Mouse (Mus musculus) induced T-regulatory cell, adult 2 months (primary cell): ENCODE measurements at regions not wholly inside any gene's neighbourhood (a gene's known extent, or its start where the extent isn't known, plus 50 kb on each side); places are given as distances from the start of the nearest gene placed in this dataset.
"Not testable (repeated sequence)": the region's sequence is repeated elsewhere in the genome, so short reads cannot be mapped to it uniquely, and the experiment has no call there.

Experiments used
- DNase-seq: peaks from one replicate; pipeline ENCODE4 v3.0.0-alpha.2; 2012; ENCODE audit warnings: low read depth

DNA sequence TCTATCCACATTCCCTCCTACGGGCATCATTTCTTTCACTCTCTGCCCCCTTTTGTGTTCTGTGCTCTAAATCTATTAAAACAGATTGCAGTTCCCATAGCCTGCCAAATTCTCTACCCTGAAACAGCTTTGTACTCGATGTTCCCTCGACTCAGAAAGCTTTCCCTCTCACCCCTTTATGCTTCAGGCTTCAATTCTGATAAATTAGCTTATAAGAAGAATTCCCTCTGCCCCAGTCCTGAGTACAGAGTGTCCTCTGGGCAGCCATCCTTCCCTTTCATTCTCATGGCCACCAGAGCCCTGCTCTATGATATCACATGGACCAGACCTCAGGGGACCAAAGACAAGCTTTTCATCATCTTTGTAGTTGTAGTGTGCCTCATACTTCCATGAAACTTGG is 163.6 kb downstream of the Cartpt start:
- DNase-seq: no peak

DNA sequence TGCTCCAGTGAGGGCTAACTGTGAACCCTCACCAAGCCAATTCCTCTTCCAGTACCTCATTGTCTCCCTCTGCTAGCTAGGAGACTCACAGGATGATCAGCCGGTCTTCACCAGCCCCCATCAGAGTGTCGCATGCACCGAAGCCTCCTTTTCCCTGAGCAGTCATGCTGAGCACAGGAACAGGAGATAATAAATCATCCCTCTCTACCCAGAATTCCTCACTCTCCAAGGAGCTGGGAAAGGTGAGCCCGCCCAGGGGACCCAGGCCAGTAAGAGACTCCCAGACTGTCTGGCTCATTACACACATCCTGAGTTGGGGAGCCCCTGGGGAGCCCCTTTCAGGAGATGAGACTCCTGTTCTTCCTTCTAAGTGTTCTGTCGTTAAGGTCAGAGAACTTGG is 171.7 kb downstream of the Cartpt start:
- DNase-seq: no peak

DNA sequence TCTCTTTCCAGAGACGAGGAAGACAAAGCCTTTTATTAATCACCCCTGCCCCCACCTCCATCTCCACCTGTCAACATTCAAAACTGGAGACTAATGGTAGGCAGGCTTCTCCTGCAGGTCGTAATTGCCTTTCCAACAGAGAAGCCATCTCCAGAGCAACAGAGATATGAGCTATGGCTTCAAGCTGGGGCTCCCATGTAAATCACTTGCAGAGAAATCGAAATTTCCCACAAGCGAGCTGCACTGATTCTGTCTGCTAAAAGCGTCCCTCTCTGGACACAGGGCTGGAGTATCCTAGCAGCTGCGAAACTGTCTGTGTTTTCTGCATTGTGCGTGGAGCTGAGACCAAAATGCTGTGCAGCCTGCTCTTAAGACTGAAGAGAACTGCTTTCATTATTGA is 176.6 kb downstream of the Cartpt start:
- DNase-seq: no peak

DNA sequence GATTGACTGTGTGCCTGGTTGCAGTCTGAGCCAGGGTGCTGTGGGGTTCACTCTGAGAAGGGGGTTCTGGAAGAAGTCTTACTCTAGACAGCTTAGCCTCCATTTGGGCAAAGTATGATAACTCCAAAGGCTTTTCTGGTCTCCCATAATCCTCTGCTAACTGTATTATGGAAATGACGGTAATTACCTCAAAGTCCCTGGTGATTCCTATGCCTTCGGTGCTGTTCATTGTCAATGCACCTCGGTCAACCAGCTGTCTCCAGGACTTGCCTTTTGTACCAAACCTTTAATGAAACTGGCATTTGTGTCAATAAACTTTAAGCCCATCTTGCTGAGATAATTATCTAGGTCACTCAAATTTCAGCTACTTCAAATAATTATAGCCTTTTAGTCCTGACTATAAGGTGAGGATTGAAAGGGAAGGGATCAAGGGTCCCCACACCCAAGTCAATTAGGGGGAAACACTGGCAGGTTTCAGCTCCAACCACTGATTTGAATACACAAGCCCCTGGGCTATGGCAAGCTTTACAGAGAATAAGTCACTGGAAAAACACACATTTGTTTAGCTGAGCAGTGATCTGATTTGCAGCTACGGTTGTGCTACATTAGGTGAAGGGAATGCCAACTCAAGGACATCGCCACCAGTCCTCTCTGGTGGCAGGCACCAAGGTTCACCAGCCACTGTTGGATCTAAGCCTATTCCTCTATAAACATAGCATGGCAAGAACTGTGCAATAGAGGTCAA is 177.5 kb downstream of the Cartpt start:
- no peak for DNase-seq

DNA sequence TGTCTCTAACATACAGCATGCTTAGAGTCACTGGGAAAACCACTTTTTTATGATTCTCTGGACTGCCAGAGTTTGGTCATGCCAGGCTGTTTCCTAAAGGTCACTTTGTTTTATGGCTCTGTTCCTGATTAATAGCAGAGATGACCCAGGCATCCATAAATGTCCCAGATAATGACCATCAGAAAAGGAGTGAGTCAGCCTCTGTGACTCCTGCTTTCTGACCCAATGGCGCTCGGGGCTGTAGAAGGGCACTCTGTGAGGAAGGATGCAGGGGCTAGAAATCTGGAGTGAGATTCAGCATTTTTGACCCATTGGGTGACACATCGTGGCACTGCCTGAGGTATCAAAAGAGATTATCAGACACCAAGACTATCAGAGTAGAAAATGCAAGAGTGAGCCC is 180.3 kb downstream of the Cartpt start:
- no peak for DNase-seq

DNA sequence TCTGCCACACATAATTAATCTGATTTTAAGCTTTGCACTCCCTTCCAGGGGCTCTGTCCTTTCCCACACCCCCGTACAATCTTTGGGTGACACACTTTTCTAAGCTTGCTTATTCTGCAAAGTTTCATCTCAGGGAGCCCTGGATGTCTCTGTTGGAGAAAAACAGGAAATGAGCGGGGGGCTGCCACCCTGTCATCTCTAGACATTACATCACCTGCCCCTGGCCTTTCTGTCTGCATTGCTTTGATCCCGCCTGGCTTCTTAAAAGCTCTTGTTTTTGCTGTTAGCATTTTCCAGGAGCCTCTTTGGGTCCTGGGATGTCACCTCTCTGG is 180.2 kb upstream of the Map1b start:
- no peak for DNase-seq

DNA sequence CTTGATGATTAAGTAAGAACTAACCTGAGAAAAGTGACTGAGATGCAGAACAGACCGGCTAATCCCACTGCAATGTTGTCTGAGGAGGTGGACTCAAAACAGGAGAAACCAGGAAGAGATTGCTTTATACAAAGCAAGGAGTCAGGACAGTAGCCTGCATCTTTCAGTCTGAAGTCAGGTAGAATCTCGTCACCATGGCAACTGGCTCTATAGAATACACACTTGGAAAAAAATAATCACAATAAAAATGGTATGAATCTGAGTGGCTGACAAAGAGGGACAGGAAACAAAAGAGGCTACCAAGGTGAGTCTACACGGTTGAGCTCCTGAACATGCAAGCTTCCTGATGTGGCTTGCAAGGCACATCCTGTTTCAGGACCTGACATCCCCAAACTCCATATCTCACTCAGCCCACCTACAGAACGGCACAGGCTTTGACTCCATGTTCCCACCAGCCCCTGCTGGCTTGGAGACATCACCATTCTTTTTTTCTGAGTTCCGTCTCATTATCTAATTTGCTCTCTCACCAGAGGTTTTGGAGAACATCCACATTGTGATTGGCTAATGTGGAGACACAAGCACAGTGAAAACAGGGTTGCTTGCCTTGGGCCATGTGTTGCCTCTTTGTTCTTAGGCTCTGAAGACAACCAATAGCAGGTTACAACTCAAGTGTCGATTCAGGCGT is 179.7 kb upstream of the Map1b start:
- no peak for DNase-seq

DNA sequence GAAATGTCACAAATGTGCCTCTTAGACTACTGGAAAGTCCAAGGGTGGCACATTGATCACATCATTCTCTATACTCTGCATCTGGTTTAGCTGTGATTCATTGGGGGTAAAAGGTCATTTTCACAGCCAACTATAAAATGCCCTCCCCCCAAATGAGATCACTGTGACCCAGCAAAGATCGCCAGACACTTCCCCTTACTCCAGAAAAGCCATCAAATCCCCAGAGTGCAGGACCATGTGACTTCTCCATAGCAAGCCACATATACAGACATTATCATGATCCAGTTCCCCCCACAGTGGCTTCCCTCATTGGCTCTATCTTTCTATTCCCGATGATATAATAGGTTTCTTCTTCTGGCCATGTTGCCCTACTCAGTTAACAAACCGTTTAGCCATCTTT is 163.6 kb upstream of the Map1b start:
- DNase-seq: no peak

DNA sequence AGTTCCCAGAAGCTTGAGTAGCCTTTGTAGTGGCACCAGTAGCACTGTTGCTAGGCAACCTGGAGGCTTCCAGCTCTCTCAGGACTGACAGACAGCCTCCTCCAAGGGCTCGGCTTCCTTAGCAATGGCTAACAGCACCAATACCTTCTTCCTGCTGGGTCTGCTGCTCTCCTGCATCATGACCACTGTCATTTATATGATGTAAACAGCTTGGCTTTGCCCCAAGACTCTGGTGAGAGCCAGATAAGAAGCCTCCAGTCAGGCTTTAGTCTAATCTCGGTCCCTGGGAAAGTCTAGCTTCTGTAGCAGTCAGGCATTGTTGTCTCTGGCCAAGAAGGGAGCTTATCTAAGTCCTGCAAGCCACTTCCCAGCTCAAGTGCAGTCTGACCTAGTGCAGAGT is 163.1 kb upstream of the Map1b start:
- DNase-seq: no peak

DNA sequence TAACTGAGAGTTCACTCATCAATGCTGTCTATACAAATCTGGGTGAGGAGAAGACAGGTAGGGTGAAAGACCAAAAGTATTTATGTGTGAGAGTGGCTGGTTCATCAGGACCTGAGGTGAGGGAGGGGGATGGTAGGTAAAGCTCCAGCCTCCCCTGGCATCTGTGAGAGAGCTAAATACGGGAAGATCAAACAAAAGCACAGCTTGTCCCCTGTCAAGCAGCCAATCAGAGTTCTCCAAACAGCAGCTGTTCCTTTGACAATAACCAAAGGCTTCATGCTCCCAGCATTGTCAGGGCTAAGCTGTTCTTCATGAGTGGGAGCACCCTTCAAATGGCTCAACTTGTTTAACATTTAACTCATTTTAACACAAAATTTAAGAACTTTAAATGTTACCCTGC is 160.1 kb upstream of the Map1b start:
- DNase-seq: no peak

DNA sequence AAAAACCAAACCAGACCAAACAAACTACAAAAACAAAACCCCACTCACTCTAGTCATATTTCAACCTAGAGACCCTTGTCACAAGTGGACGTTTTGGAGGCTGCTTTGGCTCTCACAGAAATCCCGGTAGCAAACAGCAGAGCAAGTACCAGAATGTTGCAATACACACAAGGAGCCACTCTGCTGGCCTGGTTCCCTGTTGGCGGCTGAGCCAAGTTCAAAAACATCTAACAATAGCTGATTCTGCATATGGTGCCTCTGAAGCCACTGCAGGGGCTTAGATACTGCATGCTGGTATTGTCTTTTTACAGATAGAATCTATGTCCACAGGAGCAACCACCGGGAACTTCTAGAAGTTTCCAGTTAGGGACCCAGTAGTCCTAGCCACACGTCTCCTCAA is 159.6 kb upstream of the Map1b start:
- no peak for DNase-seq

DNA sequence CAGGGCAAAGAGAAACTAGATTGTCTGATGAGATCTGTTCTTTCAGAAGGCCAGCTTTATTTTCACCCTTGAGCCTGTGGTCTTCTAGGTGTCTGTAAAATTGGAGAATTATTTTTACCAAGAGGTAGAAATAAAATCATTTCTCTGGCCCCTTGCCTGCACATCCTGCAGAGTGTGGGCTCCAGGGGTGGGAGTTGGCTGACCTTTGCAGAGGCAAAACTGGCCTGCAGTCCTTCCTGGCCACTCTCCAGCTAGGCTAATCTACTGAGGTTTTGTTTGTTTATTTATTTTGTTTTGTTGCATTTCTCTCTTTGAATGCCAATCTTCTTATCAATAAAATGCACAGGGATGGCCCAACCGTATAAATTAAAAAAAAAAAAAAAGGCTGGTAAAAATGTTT is 156.4 kb upstream of the Map1b start:
- DNase-seq: no peak

DNA sequence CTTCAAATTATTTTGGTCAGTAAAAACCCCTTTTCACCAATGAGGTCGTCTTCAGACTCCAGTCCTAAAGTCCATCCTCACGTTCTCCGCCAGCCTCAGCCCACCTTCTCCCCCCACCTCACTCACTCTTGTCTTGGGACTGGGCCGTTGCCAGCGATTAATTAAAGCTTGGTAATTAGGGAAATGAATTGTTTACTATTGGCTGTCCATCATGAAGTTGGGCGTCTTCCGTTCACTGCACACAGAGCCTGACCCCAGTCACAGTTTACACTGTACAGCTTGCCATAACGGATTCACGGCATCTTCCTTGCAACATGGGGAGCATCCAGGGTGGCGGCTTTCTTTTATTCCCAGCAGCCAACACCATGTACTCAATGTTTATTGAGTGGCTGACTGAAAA is 155.4 kb upstream of the Map1b start:
- no peak for DNase-seq

DNA sequence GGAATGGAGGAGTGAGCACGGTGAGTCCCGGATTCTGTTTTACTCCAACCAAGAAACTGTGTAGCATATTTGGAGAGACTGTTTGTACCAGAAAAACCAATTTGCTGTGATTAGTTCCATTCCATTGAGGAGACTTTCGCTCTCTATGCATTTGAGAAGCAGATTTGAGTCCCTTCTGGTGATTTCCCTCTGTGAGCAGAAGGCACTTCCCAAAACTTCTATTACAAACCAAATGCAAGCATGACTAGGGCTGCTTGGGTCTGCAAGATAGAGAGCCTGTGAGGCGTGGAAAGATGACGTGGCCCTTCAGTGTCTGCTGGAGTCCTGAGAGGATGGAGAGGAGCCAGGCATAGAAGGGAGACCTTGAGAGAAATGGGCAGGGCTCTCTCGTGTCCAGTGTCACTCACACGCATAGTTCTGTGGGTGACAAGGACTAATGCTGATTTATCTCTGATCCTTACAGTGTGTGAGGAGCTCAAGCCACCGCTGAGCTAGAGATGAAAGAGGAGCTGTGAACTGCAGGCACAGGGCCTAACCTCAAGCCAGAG is 153.7 kb upstream of the Map1b start:
- DNase-seq: no peak

DNA sequence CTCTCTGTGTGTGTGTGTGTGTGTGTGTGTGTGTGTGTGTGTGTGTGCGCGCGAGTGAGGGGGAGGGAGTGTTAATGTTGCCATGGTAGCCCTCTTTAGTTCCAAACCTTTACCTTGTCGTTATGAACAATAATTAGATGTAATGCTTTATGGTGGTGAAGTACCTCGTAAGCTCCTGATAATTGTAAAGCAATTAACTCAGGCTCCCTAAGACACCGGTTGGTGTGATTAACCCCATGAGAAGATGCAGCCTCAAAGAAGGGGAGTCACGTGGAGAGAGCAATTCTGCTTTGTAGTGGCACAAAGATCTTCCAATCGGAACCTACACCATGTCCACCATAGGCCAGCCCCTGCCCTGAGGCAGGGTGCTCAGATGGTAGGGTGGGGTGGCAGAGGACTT is 152.3 kb upstream of the Map1b start:
- no peak for DNase-seq

DNA sequence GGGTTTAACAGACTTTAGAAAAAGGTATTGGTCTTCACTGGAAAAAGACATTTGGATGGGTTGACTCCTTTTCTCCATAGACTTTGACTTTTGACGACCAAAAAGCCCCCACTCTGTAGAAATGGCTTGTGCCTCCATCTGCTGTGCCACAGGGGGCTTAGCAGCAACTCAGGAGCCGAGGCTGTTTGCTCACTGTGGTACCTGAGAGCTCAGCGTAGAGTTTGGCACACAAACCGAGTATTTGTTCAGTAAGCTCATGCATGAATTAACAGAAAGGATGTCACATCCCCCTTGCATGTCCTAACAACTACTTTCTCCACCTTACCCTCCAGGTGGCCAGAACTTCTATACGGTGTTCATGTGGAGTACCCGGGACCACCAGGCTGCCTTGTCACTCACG is 149.7 kb upstream of the Map1b start:
- DNase-seq: no peak

DNA sequence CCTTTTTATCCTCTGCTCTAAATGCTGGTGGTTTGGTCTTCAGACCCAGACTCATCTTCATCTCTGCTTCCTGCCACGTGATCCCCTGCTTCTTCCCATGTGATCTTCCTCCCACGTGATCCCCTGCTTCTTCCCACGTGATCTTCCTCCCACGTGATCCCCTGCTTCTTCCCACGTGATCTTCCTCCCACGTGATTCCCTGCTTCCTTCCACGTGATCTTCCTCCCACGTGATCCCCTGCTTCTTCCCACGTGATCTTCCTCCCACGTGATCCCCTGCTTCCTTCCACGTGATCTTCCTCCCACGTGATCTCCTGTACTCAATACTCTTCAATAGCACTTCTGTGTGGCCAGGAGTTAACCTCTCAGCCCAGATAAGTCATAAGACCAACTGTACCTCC is 147.1 kb upstream of the Map1b start:
- DNase-seq: not testable (repeated sequence)

DNA sequence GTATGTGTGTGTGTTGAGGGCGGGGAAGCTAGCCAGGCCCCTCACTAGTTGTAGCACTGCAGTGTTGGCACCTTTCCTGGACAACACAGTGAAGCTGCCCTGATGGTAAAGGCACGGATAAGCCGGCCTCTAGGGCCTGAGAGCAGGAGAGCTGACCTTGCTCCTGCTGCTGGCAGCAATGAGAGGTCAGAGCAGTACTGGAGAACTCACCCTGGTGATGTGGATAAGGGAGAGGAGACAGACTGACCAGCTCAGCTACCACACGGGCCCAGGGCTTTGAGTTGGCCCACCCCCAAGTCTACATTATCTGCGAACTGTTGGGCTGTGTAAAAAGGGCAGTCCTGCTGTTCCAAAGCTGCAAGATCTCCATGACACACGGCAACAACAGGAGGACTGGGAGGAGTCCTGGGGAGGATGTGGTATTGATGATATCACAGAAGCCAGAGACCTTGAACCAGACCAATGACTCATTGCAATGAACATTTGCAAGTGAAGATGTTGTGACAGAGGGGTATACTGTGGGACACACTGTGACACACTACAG is 131.4 kb upstream of the Map1b start:
- DNase-seq: peak; percentile 55

DNA sequence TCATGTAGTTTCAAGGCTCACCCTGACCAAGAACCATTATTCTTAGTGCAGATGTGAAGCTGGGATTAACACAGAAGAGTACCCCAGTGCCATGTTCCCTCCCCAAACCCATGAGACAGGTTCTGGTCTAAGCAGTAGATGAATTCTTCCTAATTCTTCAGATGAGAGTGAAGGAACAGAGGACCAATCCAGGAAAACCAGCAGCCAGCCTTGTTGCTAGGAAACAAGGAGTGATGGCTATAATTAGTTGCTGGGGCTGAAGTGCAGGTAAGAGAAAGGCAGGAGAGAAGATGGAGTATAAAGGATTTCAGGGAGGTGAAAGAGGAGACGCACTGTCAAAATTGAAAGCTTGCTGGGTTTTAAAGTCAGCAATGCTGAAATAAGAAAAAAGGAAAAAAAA is 128.4 kb upstream of the Map1b start:
- no peak for DNase-seq

DNA sequence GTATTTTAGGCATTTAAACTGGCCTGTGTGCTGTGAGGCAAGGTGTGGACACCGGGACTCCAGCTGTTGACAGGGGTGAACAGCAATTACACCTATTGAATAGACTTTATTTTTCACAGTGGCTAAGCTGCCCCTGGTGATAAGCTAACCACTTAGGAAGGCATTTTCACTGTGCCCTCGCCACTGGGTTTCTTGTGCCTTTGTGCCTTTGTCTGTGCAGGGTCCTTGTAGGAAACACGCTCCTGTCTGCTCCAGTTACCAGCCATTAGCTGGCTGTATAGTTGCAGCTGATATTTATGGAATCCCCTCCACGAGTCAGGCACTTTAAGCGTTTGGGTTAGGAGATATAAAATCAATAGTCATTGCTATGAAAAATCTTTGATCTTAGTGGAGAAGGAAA is 126.5 kb upstream of the Map1b start:
- DNase-seq: no peak

DNA sequence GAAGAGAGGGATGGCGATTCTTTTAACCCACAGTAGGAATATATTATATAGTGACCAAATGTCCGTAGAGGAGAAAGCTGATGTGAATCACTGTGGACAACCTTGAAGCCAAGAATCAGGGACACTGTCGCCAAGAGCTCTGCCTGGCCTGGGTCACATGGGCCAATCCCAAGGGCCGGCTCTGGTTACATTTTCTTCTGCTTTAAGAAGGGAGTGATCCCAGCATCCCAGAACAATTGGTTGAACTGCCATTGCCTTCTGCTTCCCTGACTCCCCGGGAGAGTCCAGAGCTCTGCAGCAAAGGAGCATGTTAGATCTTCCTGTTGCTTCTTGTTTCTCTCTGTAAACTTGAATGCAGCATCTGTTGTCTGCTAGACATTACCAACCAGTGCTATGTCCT is 126.0 kb upstream of the Map1b start:
- no peak for DNase-seq

DNA sequence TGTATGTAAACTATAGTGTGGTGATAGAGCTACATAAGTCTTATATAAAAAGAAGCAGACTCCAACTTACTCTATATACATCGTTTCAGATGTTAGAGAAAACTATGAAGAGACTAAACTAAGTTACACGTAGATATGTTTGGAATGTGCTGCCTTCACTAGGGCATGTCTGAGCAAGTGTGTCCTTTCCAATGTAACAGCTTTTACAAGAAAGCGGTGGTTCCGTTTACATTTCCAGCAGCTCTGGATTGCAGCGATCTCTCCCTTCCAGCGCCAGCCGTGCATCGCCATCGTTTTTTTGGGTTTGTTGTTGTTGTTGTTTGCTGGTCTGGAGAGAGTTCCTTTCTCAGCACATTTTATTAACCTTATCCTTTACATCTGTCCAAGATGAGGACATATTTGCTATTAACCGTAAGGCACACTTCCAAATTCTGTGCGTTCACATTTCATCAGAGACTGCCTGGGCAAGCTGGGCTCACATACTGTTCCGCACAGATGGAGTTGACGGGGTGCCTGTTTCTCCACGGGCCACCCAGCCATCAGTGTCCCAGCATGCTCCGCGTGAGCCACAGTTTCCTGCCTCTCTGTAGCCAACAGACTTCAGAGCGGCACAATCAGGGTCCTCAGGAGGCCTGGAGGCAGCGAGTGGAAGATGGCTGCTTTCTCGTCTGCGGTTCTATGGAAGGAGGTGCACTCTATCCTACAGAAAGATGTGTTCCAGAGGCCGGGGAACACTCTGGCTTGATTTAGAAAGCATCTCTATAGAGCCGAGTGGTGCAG is 125.2 kb upstream of the Map1b start:
- no peak for DNase-seq

DNA sequence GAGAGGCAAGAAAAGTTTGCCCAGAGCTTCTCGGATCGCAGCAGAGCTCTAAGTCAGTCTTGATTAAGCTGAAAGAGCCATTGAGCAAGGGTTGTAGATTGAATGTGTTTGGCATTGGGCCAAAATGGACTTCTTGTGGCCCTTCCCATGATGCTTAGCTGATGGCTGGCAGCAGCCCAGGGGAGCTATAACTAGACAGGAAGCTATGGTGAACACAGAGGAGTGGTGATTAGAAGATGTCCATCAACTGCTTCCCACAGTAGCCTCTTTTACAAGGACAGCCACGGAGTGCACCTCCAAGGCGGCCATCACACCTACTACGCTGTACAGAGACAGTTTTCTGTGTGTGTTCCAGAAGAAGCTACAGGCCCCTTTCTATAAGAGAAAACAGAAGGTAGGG is 116.4 kb upstream of the Map1b start:
- no peak for DNase-seq
